Mouse (Mus musculus) midbrain, embryonic 11.5 days (tissue): ENCODE data around the gene Serpinb6a. TPM values are rescaled to one million over a fixed set of nuclear protein-coding genes. Genes with fewer than 3 reads are reported as not detected.

Experiments used
- ATAC-seq: fragments of 200-750 bp; cut with Nextera tagmentation; 2 replicates; pipeline ENCODE4 v1.8.0; 2017; ENCODE audit warnings: moderate TSS enrichment, moderate library complexity; ENCODE audit not compliant: low FRiP score
- DNase-seq: peaks from one replicate; pipeline ENCODE4 v3.0.0; 2015; ENCODE audit warnings: low spot score; ENCODE audit errors: missing footprints
- H3K27ac ChIP-seq: fragments of 300-500 bp; sonication (generic); 2 replicates; pipeline ENCODE4 v1.5.1; 2014; ENCODE audit warnings: low read depth, low read length
- H3K27me3 ChIP-seq: fragments of 300-500 bp; sonication (generic); 2 replicates; pipeline ENCODE4 v1.6.1; 2014; ENCODE audit warnings: mild to moderate bottlenecking, low read length, moderate library complexity, mixed read lengths; ENCODE audit not compliant: control insufficient read depth, insufficient read depth
- H3K36me3 ChIP-seq: fragments of 300-500 bp; sonication (generic); 2 replicates; pipeline ENCODE4 v1.6.1; 2014; ENCODE audit warnings: mild to moderate bottlenecking, low read length, moderate library complexity, mixed read lengths; ENCODE audit not compliant: control insufficient read depth, insufficient read depth
- H3K4me1 ChIP-seq: fragments of 300-500 bp; sonication (generic); 2 replicates; pipeline ENCODE4 v1.6.1; 2014; ENCODE audit warnings: low read length; ENCODE audit not compliant: control insufficient read depth, insufficient read depth
- H3K4me2 ChIP-seq: fragments of 300-500 bp; sonication (generic); 2 replicates; pipeline ENCODE4 v1.6.1; 2014; ENCODE audit warnings: mild to moderate bottlenecking, moderate library complexity
- H3K4me3 ChIP-seq: fragments of 300-500 bp; sonication (generic); 2 replicates; pipeline ENCODE4 v1.5.1; 2014; ENCODE audit warnings: low read depth, low read length
- H3K9ac ChIP-seq: fragments of 300-500 bp; sonication (generic); 2 replicates; pipeline ENCODE4 v1.6.1; 2014; ENCODE audit warnings: low read length
- H3K9me3 ChIP-seq: fragments of 300-500 bp; sonication (generic); 2 replicates; pipeline ENCODE4 v1.6.1; 2016; ENCODE audit warnings: low read length; ENCODE audit not compliant: control insufficient read depth
- WGBS: fragments of 180-500 bp; shearing (Covaris S2); extraction: QIAGEN DNeasy Blood & Tissue Kit; methylation state at CpG from one replicate; pipeline ENCODE4 v1.1.7; 2014; 5-methylcytosine and 5-hydroxymethylcytosine counted together
- polyA plus RNA-seq: library from polyadenylated mRNA; unstranded; fragments of >200 nt; fragmentation: Nextera tagmentation; extraction: Ambion mirVana; gene quantifications from 2 replicates; pipeline ENCODE4 v1.2.1, GENCODE M21; 2014

Serpinb6a gene
- polyA plus RNA-seq, 1 experiment from 2014 or later: 35.7 TPM

GRCm38 (mm10) chr13:34038901-34039341 lies 36.3 kb upstream of the Serpinb6a start:
- Histone ChIP-seq H3K27me3 (no peaks in the 10 kb centered on the region), H3K4me2 (peak overlapping the region; percentile 81), H3K9me3 (0 out of 2 replicates have a peak, but pooled peaks cover 3% of the 10 kb centered on the region), H3K4me1 (peaks cover 13% of the 10 kb centered on the region), H3K27ac (no peak overlapping the region), H3K9ac (peak overlapping the region; percentile 27; the same call in 1 of the 2 replicates), H3K36me3 (no peaks in the 10 kb centered on the region), H3K4me3 (no peak overlapping the region)
- DNase-seq (no peak), ATAC-seq (no peak)
- WGBS: 37% methylated on average over 8 of the region's 8 CpGs

DNA sequence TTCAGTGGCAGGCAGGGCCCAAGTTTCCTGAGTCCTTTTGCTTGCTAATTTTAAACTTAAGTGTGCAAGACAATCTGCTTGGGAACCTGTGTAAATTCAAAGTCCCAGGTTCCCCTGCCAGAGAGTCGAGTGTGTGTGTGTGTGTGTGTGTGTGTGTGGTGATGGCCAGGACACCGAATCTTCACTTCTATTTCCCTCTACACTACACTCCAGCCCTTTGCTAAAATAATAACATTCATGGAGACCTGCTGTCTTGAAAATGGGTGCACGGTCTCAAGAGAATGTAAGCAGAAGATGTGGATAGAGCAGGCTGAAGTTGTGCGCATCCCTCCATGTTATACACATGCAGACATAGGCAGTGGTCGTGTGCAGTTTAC lies 35.5 kb upstream of the Serpinb6a start:
- no peak for DNase-seq

DNA sequence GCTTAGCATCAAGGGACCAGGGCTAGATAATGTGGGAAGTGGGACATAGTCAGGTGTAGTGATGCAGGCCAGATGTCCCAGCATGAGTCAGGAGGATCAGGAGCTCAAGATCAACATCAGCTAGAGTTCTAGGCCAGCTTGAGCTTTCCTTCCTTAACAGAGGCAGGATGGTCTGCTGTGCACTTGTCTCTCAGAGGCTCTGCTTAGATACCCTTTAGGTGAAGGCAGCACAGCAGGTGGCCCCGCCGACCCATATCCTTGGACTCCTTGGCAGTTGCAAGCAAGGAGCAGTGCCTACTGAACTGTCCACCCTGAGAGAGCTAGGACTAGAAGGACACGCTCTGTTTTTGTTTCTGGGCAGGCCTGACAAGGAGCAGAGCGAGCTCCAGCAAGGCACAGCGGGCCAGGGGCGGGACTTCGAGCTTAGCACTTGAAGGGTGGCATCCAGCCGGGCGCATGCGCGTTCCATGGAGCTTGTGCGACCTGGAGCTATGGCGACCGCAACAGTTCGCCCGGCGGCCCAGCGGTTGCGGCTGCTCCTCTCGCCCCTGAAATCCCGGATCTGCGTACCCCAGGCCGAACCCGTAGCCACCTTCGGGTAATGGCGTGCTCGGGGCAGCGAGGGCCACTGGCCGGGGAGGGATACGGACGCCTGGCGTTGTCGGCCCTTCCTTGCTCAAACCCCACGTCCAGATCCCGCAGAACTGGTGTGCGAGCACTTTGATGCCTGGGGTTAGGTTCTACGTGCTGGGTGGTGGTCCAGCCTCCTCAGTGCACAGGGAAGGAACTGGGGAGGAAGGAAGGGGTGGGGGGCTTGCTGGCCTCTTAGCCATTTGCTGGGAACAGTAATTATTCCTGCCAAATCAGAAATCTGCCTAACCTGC lies 34.8 kb upstream of the Serpinb6a start, which contains the start of gene Bphl:
Gene Bphl (plus strand): TSS at position 426 of the 884 bp plus-strand sequence.
- H3K27ac ChIP-seq: peak within 1 kb of the TSS; percentile 63
- DNase-seq: peak; percentile 99
- WGBS: 1% methylated on average over 37 of the region's 37 CpGs
- H3K4me2 ChIP-seq: peak within 1 kb of the TSS; percentile 81
- H3K4me3 ChIP-seq: peak within 1 kb of the TSS; percentile 71
- peaks cover 13% of the 10 kb centered on the region for H3K4me1 ChIP-seq
- H3K9ac ChIP-seq: peak within 1 kb of the TSS; percentile 96
- ATAC-seq: peak; percentile 95
- H3K36me3 ChIP-seq: no peaks in the 10 kb centered on the region; the same call in 1 of the 2 replicates
- 0 out of 2 replicates have a peak, but pooled peaks cover 3% of the 10 kb centered on the region for H3K9me3 ChIP-seq
- no peaks in the 10 kb centered on the region for H3K27me3 ChIP-seq

More for the DNA sequence above, 35.5 kb upstream of the Serpinb6a start:
- no peaks in the 10 kb centered on the region for H3K27me3 ChIP-seq
- no peaks in the 10 kb centered on the region; the same call in 1 of the 2 replicates for H3K36me3 ChIP-seq
- peak overlapping the region; percentile 63; the same call in 1 of the 2 replicates for H3K27ac ChIP-seq
- H3K9me3 ChIP-seq: 0 out of 2 replicates have a peak, but pooled peaks cover 3% of the 10 kb centered on the region
- H3K4me3 ChIP-seq: peak overlapping the region; percentile 71
- 50% methylated on average over 5 of the region's 5 CpGs for WGBS
- 0 out of 2 replicates have a peak, but pooled peaks have one; percentile 17 for ATAC-seq
- H3K4me2 ChIP-seq: peak overlapping the region; percentile 81
- H3K4me1 ChIP-seq: peaks cover 13% of the 10 kb centered on the region
- peak overlapping the region; percentile 96 for H3K9ac ChIP-seq

DNA sequence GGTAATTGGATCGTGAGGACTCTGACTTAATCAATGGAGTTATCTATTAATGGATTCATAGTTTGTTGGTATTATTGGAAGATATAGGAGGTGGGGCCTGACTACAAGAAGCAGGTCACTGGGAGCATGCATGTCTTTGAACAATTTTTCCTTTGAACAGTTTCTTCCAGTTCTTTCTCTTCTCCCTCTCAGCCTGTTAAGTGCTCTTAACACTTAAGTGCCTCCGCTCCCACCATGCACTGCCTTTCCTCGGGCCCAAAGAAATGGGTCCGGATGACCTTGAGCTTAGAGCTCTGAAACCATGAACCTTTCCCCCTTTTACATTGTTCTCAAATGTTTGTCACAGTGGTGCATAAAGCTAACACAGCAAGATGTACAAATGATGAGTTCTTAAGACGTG lies 34.1 kb upstream of the Serpinb6a start:
- H3K4me1 ChIP-seq: peaks cover 13% of the 10 kb centered on the region
- peak overlapping the region; percentile 63; the same call in 1 of the 2 replicates for H3K27ac ChIP-seq
- WGBS: 84% methylated on average over 5 of the region's 5 CpGs
- peak; percentile 4; the same call in 1 of the 2 replicates for ATAC-seq
- DNase-seq: no peak
- no peak overlapping the region for H3K4me3 ChIP-seq
- no peaks in the 10 kb centered on the region for H3K27me3 ChIP-seq
- no peaks in the 10 kb centered on the region; the same call in 1 of the 2 replicates for H3K36me3 ChIP-seq
- 0 out of 2 replicates have a peak, but pooled peaks cover 3% of the 10 kb centered on the region for H3K9me3 ChIP-seq
- peak overlapping the region; percentile 96 for H3K9ac ChIP-seq
- H3K4me2 ChIP-seq: no peak overlapping the region

DNA sequence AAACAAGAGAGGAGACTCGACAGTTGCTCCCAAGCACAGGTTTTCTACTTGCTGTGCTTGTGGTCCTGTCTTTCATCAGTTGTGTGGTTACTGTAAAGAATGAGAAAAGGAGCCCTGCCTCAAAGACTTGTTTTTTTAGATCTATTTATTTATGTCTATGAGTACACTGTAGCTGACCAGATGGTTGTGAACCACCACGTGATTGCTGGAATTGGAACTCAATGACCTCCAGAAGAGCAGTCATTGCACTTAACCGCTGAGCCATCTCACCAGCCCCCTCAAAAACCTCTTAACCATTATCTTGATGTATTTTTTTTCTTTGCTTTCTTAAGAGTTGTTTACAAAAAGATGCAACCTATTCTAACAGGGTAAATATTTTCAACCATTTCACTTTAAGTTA lies 32.8 kb upstream of the Serpinb6a start:
- H3K4me2 ChIP-seq: no peak overlapping the region
- H3K4me1 ChIP-seq: peaks cover 13% of the 10 kb centered on the region
- WGBS: 90% methylated on average over 3 of the region's 3 CpGs
- ATAC-seq (no peak), DNase-seq (no peak)
- no peak overlapping the region for H3K4me3 ChIP-seq
- 0 out of 2 replicates have a peak, but pooled peaks cover 3% of the 10 kb centered on the region for H3K9me3 ChIP-seq
- H3K36me3 ChIP-seq: no peaks in the 10 kb centered on the region; the same call in 1 of the 2 replicates
- H3K27me3 ChIP-seq: no peaks in the 10 kb centered on the region
- no peak overlapping the region for H3K9ac ChIP-seq
- no peak overlapping the region for H3K27ac ChIP-seq

DNA sequence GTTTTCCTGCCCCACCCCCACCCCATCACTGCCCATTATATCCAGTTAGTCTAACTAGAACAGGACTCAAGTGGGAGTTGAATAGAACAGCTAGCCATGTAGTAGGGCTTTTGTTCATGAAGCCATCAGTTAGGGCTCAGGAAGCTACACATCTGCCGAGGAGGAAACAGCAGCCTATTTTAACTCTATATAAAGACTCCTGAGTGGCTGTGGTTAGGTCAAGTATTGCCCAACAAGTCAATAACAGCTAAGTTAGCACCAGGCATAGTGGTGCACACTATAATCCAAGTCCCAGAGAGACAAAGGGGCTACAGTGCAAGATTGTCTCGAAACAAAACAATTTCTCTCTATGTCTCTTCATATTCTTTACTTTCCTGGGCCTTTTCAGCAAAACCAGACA lies 29.4 kb upstream of the Serpinb6a start:
- no peak for ATAC-seq
- H3K9me3 ChIP-seq: no peaks in the 10 kb centered on the region
- no peak overlapping the region for H3K9ac ChIP-seq
- no peaks in the 10 kb centered on the region; the same call in 1 of the 2 replicates for H3K36me3 ChIP-seq
- no peak overlapping the region for H3K4me2 ChIP-seq
- H3K27ac ChIP-seq: no peak overlapping the region
- peaks cover 1% of the 10 kb centered on the region; the same call in 1 of the 2 replicates for H3K4me1 ChIP-seq
- H3K27me3 ChIP-seq: no peaks in the 10 kb centered on the region
- H3K4me3 ChIP-seq: no peak overlapping the region
- DNase-seq: no peak
- WGBS: 81% methylated on average over 2 of the region's 2 CpGs

- no peak overlapping the region for H3K9ac ChIP-seq
- DNase-seq (no peak), ATAC-seq (no peak)
- H3K27ac ChIP-seq: no peak overlapping the region
- no peak overlapping the region for H3K4me2 ChIP-seq
- no peak overlapping the region for H3K4me3 ChIP-seq
- WGBS: 95% methylated on average over 2 of the region's 2 CpGs
- H3K4me1 ChIP-seq: no peaks in the 10 kb centered on the region
- H3K27me3 ChIP-seq: no peaks in the 10 kb centered on the region
- no peaks in the 10 kb centered on the region for H3K9me3 ChIP-seq
- H3K36me3 ChIP-seq: no peaks in the 10 kb centered on the region
These were observed 19.4 kb upstream of the Serpinb6a start for GRCm38 (mm10) chr13:34021998-34022397.

DNA sequence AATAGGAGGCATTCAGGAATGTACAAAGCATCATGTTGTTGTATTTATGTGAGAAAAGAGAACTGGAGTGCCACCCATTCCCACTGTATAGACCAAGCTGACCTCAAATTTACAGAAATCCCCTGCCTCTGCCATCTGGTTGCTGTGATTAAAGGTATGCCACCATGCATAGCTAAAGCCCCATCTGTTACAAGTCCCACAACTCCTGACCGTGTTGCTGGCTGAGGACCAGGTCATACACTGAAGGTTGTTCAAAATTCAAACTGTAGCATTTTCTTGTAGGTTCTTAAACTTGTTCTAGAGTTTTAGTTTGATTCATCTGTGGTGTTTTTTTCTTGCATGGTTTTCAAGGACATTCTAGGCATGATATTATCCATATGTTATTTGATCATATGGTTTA lies 15.9 kb upstream of the Serpinb6a start:
- no peak overlapping the region for H3K9ac ChIP-seq
- H3K4me2 ChIP-seq: no peak overlapping the region
- WGBS: 87% methylated on average over 1 of the region's 1 CpGs
- H3K9me3 ChIP-seq: no peaks in the 10 kb centered on the region
- no peak overlapping the region for H3K4me3 ChIP-seq
- DNase-seq (no peak), ATAC-seq (no peak)
- H3K27ac ChIP-seq: no peak overlapping the region
- H3K36me3 ChIP-seq: no peaks in the 10 kb centered on the region
- H3K27me3 ChIP-seq: no peaks in the 10 kb centered on the region
- H3K4me1 ChIP-seq: no peaks in the 10 kb centered on the region
